Mouse (Mus musculus) thymus, adult 2 months (tissue): ENCODE results near the gene Josd2.

ENCODE experiments used
- CTCF ChIP-seq: fragments of 200-500 bp; IDR thresholded peaks from 2 replicates; pipeline ENCODE4 v1.5.1; 2012; ENCODE audit warnings: mild to moderate bottlenecking, control low read depth, low read length, moderate library complexity, borderline replicate concordance; ENCODE audit not compliant: control insufficient read depth, poor library complexity, insufficient read depth; ENCODE audit errors: extremely low read depth
- POLR2A ChIP-seq: fragments of 200-500 bp; IDR thresholded peaks from 2 replicates; pipeline ENCODE4 v1.6.1; 2012; ENCODE audit warnings: mild to moderate bottlenecking, low read length, control low read depth, moderate library complexity; ENCODE audit not compliant: control insufficient read depth, poor library complexity, insufficient read depth; ENCODE audit errors: extremely low read depth

GRCm38 (mm10) chr7:44472558-44472885, 4.7 kb downstream of the Josd2 start:
- TF ChIP-seq CTCF (no peak), POLR2A (no peak)
